Mouse (Mus musculus) myocyte (in vitro differentiated cells): ENCODE data around the gene Polr2l.

Experiments
- POLR2A ChIP-seq: IDR thresholded peaks from one replicate; pipeline ENCODE4 v1.6.1; 2011; ENCODE audit warnings: low read depth, mild to moderate bottlenecking, control low read depth, moderate library complexity; ENCODE audit not compliant: insufficient read length
- POLR2AphosphoS2 ChIP-seq: IDR thresholded peaks from one replicate; pipeline ENCODE4 v1.6.1; 2011; ENCODE audit warnings: low read depth, control low read depth; ENCODE audit not compliant: insufficient read length

GRCm38 (mm10) chr7:141477578-141478269, 2.8 kb upstream of the Polr2l start:
- TF ChIP-seq POLR2A (no peak), POLR2AphosphoS2 (peak; percentile 50)
